Mouse (Mus musculus): ENCODE data around the gene Tmem79.
"Not testable (repeated sequence)": the region's sequence is repeated elsewhere in the genome, so short reads cannot be mapped to it uniquely, and the experiment has no call there.

Tmem79 gene

GRCm38 (mm10) chr3:88336058-88337013 lies at the start of gene Tmem79, which contains the start of gene Smg5:
Gene Tmem79, minus strand, starts transcription at chr3:88336148.
Gene Smg5, plus strand, starts transcription at chr3:88336260.
- peak; percentile 97 for DNase-seq

GRCm38 (mm10) chr3:88384364-88384763 lies 48.4 kb upstream of the Tmem79 start, which contains the start of gene Bglap:
Gene Bglap, minus strand, starts transcription at chr3:88384464.
- DNase-seq, result no peak

- not testable (repeated sequence) for DNase-seq
Measured at GRCm38 (mm10) chr3:88382383-88382782, 46.4 kb upstream of the Tmem79 start.

GRCm38 (mm10) chr3:88381389-88382315 lies 45.7 kb upstream of the Tmem79 start:
- peak; percentile 34 for DNase-seq

- DNase-seq, result not testable (repeated sequence)
Measured at GRCm38 (mm10) chr3:88378599-88378998, 42.7 kb upstream of the Tmem79 start, which contains the start of gene Bglap2. Gene Bglap2, minus strand, starts transcription at chr3:88378699.

- not testable (repeated sequence) for DNase-seq
Measured at GRCm38 (mm10) chr3:88376644-88377043, 40.7 kb upstream of the Tmem79 start.

GRCm38 (mm10) chr3:88375750-88376626 lies 40.0 kb upstream of the Tmem79 start:
- not testable (repeated sequence) for DNase-seq

GRCm38 (mm10) chr3:88372643-88373042 lies 36.7 kb upstream of the Tmem79 start, which contains the start of gene Bglap3:
Gene Bglap3, minus strand, starts transcription at chr3:88372743.
- DNase-seq, result not testable (repeated sequence)

- not testable (repeated sequence) for DNase-seq
Measured at GRCm38 (mm10) chr3:88368511-88368910, 32.6 kb upstream of the Tmem79 start.

- DNase-seq, result not testable (repeated sequence)
Measured at GRCm38 (mm10) chr3:88367517-88367916, 31.6 kb upstream of the Tmem79 start.

GRCm38 (mm10) chr3:88366830-88367428 lies 31.0 kb upstream of the Tmem79 start:
- peak; percentile 81 for DNase-seq

GRCm38 (mm10) chr3:88365705-88366361 lies 29.9 kb upstream of the Tmem79 start:
- no peak for DNase-seq

- DNase-seq, result no peak
Measured at GRCm38 (mm10) chr3:88364337-88364736, 28.4 kb upstream of the Tmem79 start, which contains the start of gene Paqr6. Gene Paqr6, plus strand, starts transcription at chr3:88364584.

GRCm38 (mm10) chr3:88363700-88364099 lies 27.8 kb upstream of the Tmem79 start:
- DNase-seq, result peak; percentile 66

GRCm38 (mm10) chr3:88361612-88362313 lies 25.8 kb upstream of the Tmem79 start:
- DNase-seq, result no peak

- no peak for DNase-seq
Measured at GRCm38 (mm10) chr3:88361096-88361495, 25.1 kb upstream of the Tmem79 start.

- no peak for DNase-seq
Measured at GRCm38 (mm10) chr3:88359989-88360388, 24.0 kb upstream of the Tmem79 start.

GRCm38 (mm10) chr3:88359584-88359983 lies 23.6 kb upstream of the Tmem79 start:
- no peak for DNase-seq

- DNase-seq, result no peak
Measured at GRCm38 (mm10) chr3:88354396-88355165, 18.6 kb upstream of the Tmem79 start.
